Mouse (Mus musculus) CD4-positive naive resting alpha-beta T cell, adult 57 days (primary cell): ENCODE data around the gene Gm20820. TPM values are rescaled to one million over a fixed set of nuclear protein-coding genes. Genes with fewer than 3 reads are reported as not detected.

Experiments used
- total RNA-seq: library from RNA; stranded (reverse); gene quantifications from one replicate; pipeline ENCODE4 v1.2.4, GENCODE M21; 2023

Gm20820 gene
- not detected for total RNA-seq

GRCm38 (mm10) chrY:86061472-86061871 lies at the start of gene Gm20820:
Gm20820 (plus strand) TSS chrY:86061772.

